Mouse (Mus musculus): ENCODE results near the gene Slco4a1.

The Slco4a1 gene

GRCm38 (mm10) chr2:180455723-180456698 lies at the start of gene Slco4a1:
TSS of gene Slco4a1 (plus strand) at chr2:180456245.
- ChIA-PET POLR2A (interaction anchor here in 3 of 4 experiments (0.5 to 5.6 kb wide), 34 partner anchors 9 to 432 kb away, joined by 3 to 72 read pairs (median 4); partner anchors contain the start of genes Dido1 (in 2 of the 3), Gid8 (in 2 of the 3), Cables2 (in 1 of the 3) and Rps21 (in 1 of the 3)), CTCF (interaction anchor here in 3 of 4 experiments (0.7 to 5.3 kb wide), 11 partner anchors 10 to 201 kb away, joined by 3 to 57 read pairs (median 4); no protein-coding TSS in a partner anchor)

DNA sequence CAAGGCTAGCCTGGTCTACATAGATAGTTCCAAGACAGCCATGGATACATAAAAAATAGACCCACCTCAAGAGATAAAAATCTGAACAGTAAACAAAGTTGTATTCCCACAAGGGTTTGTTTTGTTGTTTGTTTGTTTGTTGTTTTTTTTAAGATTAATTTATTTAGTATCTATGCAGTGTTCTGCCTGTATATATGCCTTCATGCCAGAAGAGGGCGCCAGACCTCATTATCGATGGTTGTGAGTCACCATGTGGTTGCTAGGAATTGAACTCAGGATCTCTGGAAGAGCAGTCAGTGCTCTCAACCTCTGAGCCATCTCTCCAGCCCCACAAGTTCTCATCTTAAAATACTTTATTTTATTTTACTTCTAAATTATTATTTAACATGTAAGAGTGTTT lies 47.6 kb upstream of the Slco4a1 start:
- ChIA-PET CTCF (interaction anchor here in 1 of 4 experiments (0.5 kb wide), 1 partner anchor 1014 kb away, joined by 13 read pairs; no protein-coding TSS in a partner anchor), POLR2A (no interaction called here)

GRCm38 (mm10) chr2:180410432-180410831 lies 45.6 kb upstream of the Slco4a1 start:
- POLR2A ChIA-PET: interaction anchor here in 3 of 4 experiments (0.6 to 1.4 kb wide), 5 partner anchors 15 to 227 kb away, joined by 3 to 7 read pairs (median 3); no protein-coding TSS in a partner anchor
- CTCF ChIA-PET: interaction anchor here (0.6 to 1.8 kb wide), 12 partner anchors 10 to 332 kb away, joined by 3 to 8 read pairs (median 4); no protein-coding TSS in a partner anchor

GRCm38 (mm10) chr2:180411013-180411412 lies 45.0 kb upstream of the Slco4a1 start:
- ChIA-PET POLR2A (interaction anchor here (0.5 to 1.4 kb wide), 8 partner anchors 10 to 1133 kb away, joined by 3 to 7 read pairs (median 3); no protein-coding TSS in a partner anchor), CTCF (interaction anchor here (0.6 to 1.8 kb wide), 15 partner anchors 9 to 345 kb away, joined by 3 to 8 read pairs (median 3); no protein-coding TSS in a partner anchor)

DNA sequence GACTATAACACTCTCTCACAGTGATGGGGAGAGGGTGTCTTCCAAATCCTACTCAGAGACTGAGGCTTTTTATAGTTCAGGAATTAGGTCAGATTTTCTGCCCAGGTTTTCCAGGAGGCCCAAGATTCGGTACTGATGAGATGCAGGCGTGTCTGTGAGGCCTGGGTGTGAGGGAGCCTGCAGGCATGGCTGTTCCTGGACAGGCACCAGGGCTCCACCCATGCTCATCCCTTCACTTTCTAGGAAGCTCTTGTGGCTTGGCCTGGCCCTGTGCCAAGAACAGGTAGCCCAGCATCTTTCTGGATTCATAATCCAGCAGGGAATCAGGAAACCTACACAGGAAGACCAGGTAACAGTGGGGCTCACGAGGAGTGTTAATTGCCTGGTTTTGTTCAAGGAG lies 40.4 kb upstream of the Slco4a1 start:
- CTCF ChIA-PET: interaction anchor here in 1 of 4 experiments (0.6 kb wide), 1 partner anchor 13 kb away, joined by 4 read pairs; no protein-coding TSS in a partner anchor
- POLR2A ChIA-PET: no interaction called here

- POLR2A ChIA-PET: no interaction called here
- CTCF ChIA-PET: interaction anchor here (0.5 to 2.4 kb wide), 7 partner anchors 25 to 261 kb away, joined by 3 to 7 read pairs (median 3); no protein-coding TSS in a partner anchor
Observed at GRCm38 (mm10) chr2:180417731-180418130, 38.3 kb upstream of the Slco4a1 start.

- POLR2A ChIA-PET: interaction anchor here in 1 of 4 experiments (0.5 kb wide), 1 partner anchor 864 kb away, joined by 5 read pairs; no protein-coding TSS in a partner anchor
- CTCF ChIA-PET: interaction anchor here in 1 of 4 experiments (0.6 kb wide), 2 partner anchors 8 to 563 kb away, joined by 3 to 4 read pairs; no protein-coding TSS in a partner anchor
Observed at GRCm38 (mm10) chr2:180420641-180421040, 35.4 kb upstream of the Slco4a1 start.

GRCm38 (mm10) chr2:180425115-180425514 lies 30.9 kb upstream of the Slco4a1 start:
- ChIA-PET POLR2A (interaction anchor here in 2 of 4 experiments (0.7 to 1.0 kb wide), 4 partner anchors 14 to 31 kb away, joined by 3 read pairs; partner anchors contain the start of gene Slco4a1 (in 1 of the 2)), CTCF (interaction anchor here in 3 of 4 experiments (0.8 to 1.7 kb wide), 4 partner anchors 48 to 154 kb away, joined by 3 to 6 read pairs (median 3); no protein-coding TSS in a partner anchor)

- CTCF ChIA-PET: interaction anchor here in 3 of 4 experiments (1.1 to 4.5 kb wide), 3 partner anchors 45 to 151 kb away, joined by 3 to 16 read pairs (median 3); no protein-coding TSS in a partner anchor
- POLR2A ChIA-PET: interaction anchor here in 1 of 4 experiments (1.2 kb wide), 1 partner anchor 55 kb away, joined by 3 read pairs; no protein-coding TSS in a partner anchor
Observed at GRCm38 (mm10) chr2:180427073-180427472, 29.0 kb upstream of the Slco4a1 start.

GRCm38 (mm10) chr2:180428331-180428730 lies 27.7 kb upstream of the Slco4a1 start:
- ChIA-PET POLR2A (interaction anchor here in 2 of 4 experiments (0.6 kb wide), 2 partner anchors 166 to 853 kb away, joined by 3 read pairs; no protein-coding TSS in a partner anchor), CTCF (interaction anchor here (0.6 to 4.5 kb wide), 24 partner anchors 9 to 1304 kb away, joined by 3 to 16 read pairs (median 4); no protein-coding TSS in a partner anchor)

DNA sequence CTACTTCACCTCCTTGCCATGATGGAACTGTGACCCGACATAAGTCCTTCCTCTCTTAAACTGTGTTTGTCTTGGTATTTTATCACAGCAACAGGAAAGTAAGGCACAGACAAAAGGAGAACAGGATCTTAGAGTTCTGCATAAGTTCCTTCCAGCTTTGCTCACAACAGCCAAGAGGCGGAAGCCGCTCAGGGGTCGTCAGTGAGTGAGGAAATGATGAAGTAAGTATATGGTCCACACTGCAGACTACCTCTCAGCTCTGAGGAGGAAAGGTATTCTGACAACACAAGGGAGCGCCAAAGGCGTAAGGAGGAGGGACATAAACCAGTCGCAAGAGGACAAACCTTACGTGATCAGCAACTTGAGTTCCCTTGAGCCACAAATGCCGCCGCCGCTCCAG lies 25.4 kb upstream of the Slco4a1 start:
- CTCF ChIA-PET: interaction anchor here (0.5 to 4.5 kb wide), 9 partner anchors 32 to 1473 kb away, joined by 3 to 16 read pairs (median 4); no protein-coding TSS in a partner anchor
- POLR2A ChIA-PET: interaction anchor here in 2 of 4 experiments (0.7 to 1.5 kb wide), 4 partner anchors 13 to 28 kb away, joined by 3 to 4 read pairs (median 3); no protein-coding TSS in a partner anchor

DNA sequence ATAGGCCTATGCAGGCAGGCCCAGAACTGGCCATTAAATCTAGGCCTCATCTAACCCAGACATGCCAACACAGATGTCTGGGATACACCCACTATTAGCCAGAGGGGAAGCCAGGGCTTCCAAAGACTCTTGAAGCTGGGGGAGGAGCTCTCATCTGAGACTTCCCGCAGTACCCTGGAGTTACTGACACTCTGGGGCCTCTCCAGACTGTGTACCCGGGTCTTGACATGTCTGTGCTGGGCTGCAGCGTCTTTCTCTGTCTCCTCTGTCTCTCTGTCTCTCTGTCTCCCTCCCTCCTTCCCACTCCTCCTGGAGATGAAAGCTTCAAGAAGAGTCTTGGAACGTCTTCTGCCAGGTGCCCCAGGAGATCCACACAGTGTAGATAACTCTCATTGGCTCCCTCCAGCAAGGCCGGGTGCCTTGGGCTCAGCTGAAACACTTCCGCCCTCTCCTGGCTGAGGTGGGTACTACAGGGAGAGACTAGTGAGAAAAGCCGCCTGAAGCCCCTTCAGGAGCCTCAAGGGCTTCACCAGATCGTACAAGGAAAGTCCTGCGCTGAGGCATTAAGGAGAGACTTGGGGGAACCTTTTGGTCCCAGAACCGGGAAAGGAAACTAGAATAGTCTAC lies 23.9 kb upstream of the Slco4a1 start:
- CTCF ChIA-PET: interaction anchor here (0.6 to 2.8 kb wide), 29 partner anchors 11 to 443 kb away, joined by 3 to 16 read pairs (median 4); partner anchors contain the start of gene Slco4a1 (in 2 of the 4)
- POLR2A ChIA-PET: interaction anchor here in 2 of 4 experiments (0.7 to 2.9 kb wide), 6 partner anchors 12 to 294 kb away, joined by 3 to 13 read pairs (median 4); partner anchors contain the start of genes Rps21 (in 1 of the 2) and Slco4a1 (in 1 of the 2)

GRCm38 (mm10) chr2:180432751-180433150 lies 23.3 kb upstream of the Slco4a1 start:
- ChIA-PET POLR2A (interaction anchor here in 2 of 4 experiments (0.7 to 2.9 kb wide), 5 partner anchors 23 to 294 kb away, joined by 3 to 13 read pairs (median 6); partner anchors contain the start of genes Rps21 (in 1 of the 2) and Slco4a1 (in 1 of the 2)), CTCF (interaction anchor here (0.8 to 2.8 kb wide), 20 partner anchors 11 to 381 kb away, joined by 3 to 16 read pairs (median 4); partner anchors contain the start of gene Slco4a1 (in 1 of the 4))

- POLR2A ChIA-PET: interaction anchor here in 2 of 4 experiments (1.0 to 2.9 kb wide), 3 partner anchors 9 to 24 kb away, joined by 3 to 13 read pairs (median 4); partner anchors contain the start of gene Slco4a1 (in 1 of the 2)
- CTCF ChIA-PET: interaction anchor here (0.7 to 2.8 kb wide), 10 partner anchors 10 to 158 kb away, joined by 3 to 14 read pairs (median 5); partner anchors contain the start of gene Slco4a1 (in 1 of the 4)
Observed at GRCm38 (mm10) chr2:180433350-180433749, 22.7 kb upstream of the Slco4a1 start.

DNA sequence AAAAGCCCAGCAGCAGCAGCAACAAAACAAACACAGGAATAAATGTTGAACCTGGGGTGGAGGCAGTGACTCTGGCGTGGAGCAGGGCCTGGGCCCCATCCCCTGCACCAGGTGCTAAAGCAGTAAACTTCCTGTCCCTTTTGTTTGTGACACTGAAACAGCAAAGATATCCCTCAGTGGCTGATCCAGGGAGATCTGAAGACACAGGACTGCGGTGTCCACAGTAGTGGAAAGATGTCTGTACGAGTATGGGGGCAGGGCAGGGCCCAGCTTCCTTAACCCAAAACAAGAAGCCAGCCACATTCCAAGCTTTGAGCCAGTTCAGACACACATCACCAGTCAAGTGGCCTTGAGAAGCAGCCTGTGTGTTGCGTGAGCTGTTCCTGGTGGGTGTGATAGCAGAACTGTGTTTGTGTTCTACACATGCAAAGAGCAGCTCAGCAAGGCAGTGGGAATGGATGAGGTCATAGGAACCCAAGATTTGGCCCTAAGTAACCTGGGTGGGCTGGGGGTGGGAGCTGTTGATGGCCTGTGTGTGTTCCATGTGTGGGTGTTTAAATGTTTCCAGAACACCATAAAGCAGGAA lies 20.6 kb upstream of the Slco4a1 start:
- ChIA-PET CTCF (interaction anchor here in 2 of 4 experiments (0.7 to 0.9 kb wide), 2 partner anchors 29 to 37 kb away, joined by 3 to 4 read pairs; no protein-coding TSS in a partner anchor), POLR2A (interaction anchor here in 2 of 4 experiments (0.7 to 1.0 kb wide), 2 partner anchors 23 to 321 kb away, joined by 3 read pairs; no protein-coding TSS in a partner anchor)

DNA sequence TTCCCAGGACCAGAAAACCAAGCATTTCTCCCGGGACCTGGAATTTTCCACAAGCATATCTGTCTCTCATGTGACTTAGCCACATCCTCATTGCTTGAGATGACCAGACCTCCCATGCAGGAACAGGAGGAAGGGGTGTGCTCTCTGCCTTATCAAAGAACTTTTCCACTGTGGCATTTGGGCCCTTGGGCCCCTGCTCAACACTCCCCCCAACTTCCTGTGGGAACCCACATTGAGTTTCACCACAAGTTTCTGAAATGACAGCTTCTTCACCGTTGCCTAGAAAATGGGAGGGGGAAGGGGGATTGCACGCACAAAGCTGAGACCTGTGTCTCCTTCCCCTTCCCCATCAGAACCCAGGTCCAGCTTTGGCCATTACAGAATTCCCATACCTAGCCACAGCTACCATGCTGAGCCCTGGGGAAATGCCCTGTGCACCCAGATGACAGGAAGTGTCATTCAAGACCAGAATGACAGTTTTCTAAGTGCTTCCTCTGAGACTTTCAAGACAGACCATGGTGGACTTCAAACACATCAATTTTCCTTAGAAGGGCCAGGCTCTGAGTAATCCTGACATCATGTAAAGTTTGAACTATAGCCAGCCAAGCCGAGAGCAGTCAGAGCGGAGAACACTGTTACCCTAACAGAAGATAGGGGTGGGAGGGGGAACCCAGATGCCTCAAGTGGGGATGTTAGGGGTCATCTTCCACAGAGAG lies 18.7 kb upstream of the Slco4a1 start:
- POLR2A ChIA-PET: interaction anchor here in 1 of 4 experiments (0.6 kb wide), 1 partner anchor 52 kb away, joined by 4 read pairs; no protein-coding TSS in a partner anchor
- CTCF ChIA-PET: interaction anchor here in 1 of 4 experiments (1.0 kb wide), 1 partner anchor 9 kb away, joined by 3 read pairs; no protein-coding TSS in a partner anchor
